Mouse (Mus musculus) limb, embryonic 13.5 days (tissue): ENCODE data around the gene Acp6. TPM values are rescaled to one million over a fixed set of nuclear protein-coding genes. Genes with fewer than 3 reads are reported as not detected.

Experiments used
- polyA plus RNA-seq: library from polyadenylated mRNA; unstranded; fragments of >200 nt; fragmentation: Nextera tagmentation; extraction: Ambion mirVana; gene quantifications from 2 replicates; pipeline ENCODE4 v1.2.1, GENCODE M21; 2015

Acp6 gene
- polyA plus RNA-seq, 1 experiment from 2014 or later, result 40.5 TPM

Other genes starting within 250 kb of the Acp6 start
- gene Gja8, start 232.8 kb upstream of the Acp6 start, polyA plus RNA-seq, result 0.03 TPM in 1 of 2 replicates, not detected in the other
- gene Bcl9, start 139.1 kb downstream of the Acp6 start, polyA plus RNA-seq, result 97.4 and 102 TPM in 2 replicates